In genomic region chr7:141264761-141265410, GRCm38 (mm10) we compare ENCODE assay signal across 8 mouse cellular contexts. TPM values are rescaled to one million over a fixed set of nuclear protein-coding genes. Genes with fewer than 3 reads are reported as not detected.
DNase-seq lines count a peak whose midpoint lies in the region; ATAC-seq and TF ChIP-seq lines count a peak whose summit lies in the region.

No protein-coding gene starts in this region.

- no peak overlapping the region for H3K9ac ChIP-seq in liver, embryonic 11.5 days (ENCODE audit: low read depth, low read length)

- H3K9me3 ChIP-seq in liver, embryonic 11.5 days (ENCODE audit: control insufficient read depth, low read length) = no peaks in the 10 kb centered on the region

- H3ac ChIP-seq in myocyte (ENCODE audit: control insufficient read depth, insufficient read length) = no peak overlapping the region

- peak overlapping the region; percentile 64 for H3K4me3 ChIP-seq in liver, embryonic 11.5 days (ENCODE audit: low read depth, low read length)
- H3K4me3 ChIP-seq in myocyte = peak overlapping the region; percentile 40

- H3K27ac ChIP-seq in liver, embryonic 11.5 days (ENCODE audit: low read depth, low read length) = no peak overlapping the region

- ATAC-seq in liver, embryonic 11.5 days (replicated peaks; ENCODE audit: low FRiP score) = peak; percentile 67

- H3K4me2 ChIP-seq in liver, embryonic 11.5 days = peak overlapping the region; percentile 73
- H3K4me2 ChIP-seq in myocyte (ENCODE audit: low read depth) = no peak overlapping the region

- WGBS in liver, embryonic 11.5 days = 23% methylated on average over 12 of the region's 12 CpGs

- H3K79me2 ChIP-seq in myocyte (ENCODE audit: control insufficient read depth, insufficient read depth) = no peaks in the 10 kb centered on the region

- peaks cover 39% of the 10 kb centered on the region for H3K36me3 ChIP-seq in liver, embryonic 11.5 days (ENCODE audit: control insufficient read depth, insufficient read depth, low read length)
- H3K36me3 ChIP-seq in myocyte (ENCODE audit: control insufficient read depth, insufficient read depth) = peaks cover 14% of the 10 kb centered on the region

- H3K4me1 ChIP-seq in liver, embryonic 11.5 days (replicated peaks; ENCODE audit: control insufficient read depth, insufficient read depth, low read length) = peaks cover 16% of the 10 kb centered on the region

- DNase-seq in urinary bladder, postnatal 14 days (ENCODE audit: low spot score) = peak; percentile 38
- no peak for DNase-seq in urinary bladder, postnatal 36 days (ENCODE audit: low spot score in 2 of 2)
- DNase-seq in embryo, embryonic 10.5 days (ENCODE audit: low spot score) = peak; percentile 50
- DNase-seq in heart, postnatal 36 days = peak; percentile 32 to 38
- DNase-seq in liver, embryonic 11.5 days (ENCODE audit: low spot score) = no peak
- DNase-seq in thymus, postnatal 25 days = peak; percentile 78
- DNase-seq in frontal cortex, postnatal 14 days (ENCODE audit: low spot score in 2 of 2) = no peak

- no peak for TF ChIP-seq POLR2A in myocyte (IDR thresholded peaks at IDR 0.05; ENCODE audit: insufficient read length, low read depth)

- no peaks in the 10 kb centered on the region for H3K27me3 ChIP-seq in liver, embryonic 11.5 days (replicated peaks; ENCODE audit: control insufficient read depth, insufficient read depth, low read length)
- no peaks in the 10 kb centered on the region for H3K27me3 ChIP-seq in myocyte (ENCODE audit: control insufficient read depth, insufficient read depth, insufficient read length)

- intact Hi-C loops in heart, postnatal 36 days (cut with DNase I) = loop anchor here (2.0 kb wide), 1 partner anchor 98 kb away; no protein-coding TSS in a partner anchor

TF ChIP-seq in myocyte, 11 proteins besides CTCF, POLR2A, EP300 and RAD21:
- TF ChIP-seq MYOG (IDR thresholded peaks at IDR 0.05; ENCODE audit: control insufficient read depth in 1 of 3, insufficient read depth in 1 of 3, insufficient read length in 2 of 3, low read depth in 2 of 3) (no peak), REST (IDR thresholded peaks at IDR 0.05; ENCODE audit: insufficient read depth, insufficient read length) (no peak), POLR2AphosphoS2 (IDR thresholded peaks at IDR 0.05; ENCODE audit: insufficient read length, low read depth) (peak; percentile 8)

RNA-seq across cellular contexts. Expression of gene Irf7, which starts 1.4 kb away (rescaled TPM):
- 1 to 10 TPM; 4.1 to 8.6 TPM for total RNA-seq in heart, postnatal 36 days (2021)
- 4.0 and 4.1 TPM in 2 replicates for polyA plus RNA-seq in liver, embryonic 11.5 days (2014; fragmentation: Nextera tagmentation; extraction: Ambion mirVana)
- polyA plus RNA-seq in myocyte (2012; fragmentation: generic; extraction: Trizol) = 0.97 TPM

RNA-seq across cellular contexts. Expression of gene Cdhr5, which starts 11.7 kb away (rescaled TPM):
- not detected for total RNA-seq in heart, postnatal 36 days (2021)
- polyA plus RNA-seq in liver, embryonic 11.5 days (2014; fragmentation: Nextera tagmentation; extraction: Ambion mirVana) = 0.44 and 0.53 TPM in 2 replicates
- 0.07 TPM for polyA plus RNA-seq in myocyte (2012; fragmentation: generic; extraction: Trizol)

RNA-seq across cellular contexts. Expression of gene Sct, which starts 14.0 kb away (rescaled TPM):
- total RNA-seq in heart, postnatal 36 days (2021) = not detected
- 1.2 and 1.6 TPM in 2 replicates for polyA plus RNA-seq in liver, embryonic 11.5 days (2014; fragmentation: Nextera tagmentation; extraction: Ambion mirVana)
- polyA plus RNA-seq in myocyte (2012; fragmentation: generic; extraction: Trizol) = 0.68 TPM

RNA-seq across cellular contexts. Expression of gene Drd4, which starts 26.9 kb away (rescaled TPM):
- not detected for total RNA-seq in heart, postnatal 36 days (2021)
- 0.16 and 0.17 TPM in 2 replicates for polyA plus RNA-seq in liver, embryonic 11.5 days (2014; fragmentation: Nextera tagmentation; extraction: Ambion mirVana)
- not detected for polyA plus RNA-seq in myocyte (2012; fragmentation: generic; extraction: Trizol)

RNA-seq across cellular contexts. Expression of gene Phrf1, which starts 36.3 kb away (rescaled TPM):
- 10 to 100 TPM; 31.9 to 36.5 TPM for total RNA-seq in heart, postnatal 36 days (2021)
- polyA plus RNA-seq in liver, embryonic 11.5 days (2014; fragmentation: Nextera tagmentation; extraction: Ambion mirVana) = 70.9 and 81.0 TPM in 2 replicates
- 44.5 TPM for polyA plus RNA-seq in myocyte (2012; fragmentation: generic; extraction: Trizol)

Comparison
In these comparisons a context has a peak if more than half of its experiments do, and no peak if none do; other contexts are left out.
1. DNase-seq: peak in urinary bladder, postnatal 14 days (single experiment), embryo, embryonic 10.5 days (single experiment), heart, postnatal 36 days (2 of 2) and thymus, postnatal 25 days (single experiment); none in urinary bladder, postnatal 36 days (0 of 2), liver, embryonic 11.5 days (single experiment) and frontal cortex, postnatal 14 days (0 of 2).